Mouse (Mus musculus): Measurements from ENCODE around the gene Il34. TPM values are rescaled to one million over a fixed set of nuclear protein-coding genes. Genes with fewer than 3 reads are reported as not detected.

Gene Il34
- polyA plus RNA-seq, 1 experiment, result not detected

DNA sequence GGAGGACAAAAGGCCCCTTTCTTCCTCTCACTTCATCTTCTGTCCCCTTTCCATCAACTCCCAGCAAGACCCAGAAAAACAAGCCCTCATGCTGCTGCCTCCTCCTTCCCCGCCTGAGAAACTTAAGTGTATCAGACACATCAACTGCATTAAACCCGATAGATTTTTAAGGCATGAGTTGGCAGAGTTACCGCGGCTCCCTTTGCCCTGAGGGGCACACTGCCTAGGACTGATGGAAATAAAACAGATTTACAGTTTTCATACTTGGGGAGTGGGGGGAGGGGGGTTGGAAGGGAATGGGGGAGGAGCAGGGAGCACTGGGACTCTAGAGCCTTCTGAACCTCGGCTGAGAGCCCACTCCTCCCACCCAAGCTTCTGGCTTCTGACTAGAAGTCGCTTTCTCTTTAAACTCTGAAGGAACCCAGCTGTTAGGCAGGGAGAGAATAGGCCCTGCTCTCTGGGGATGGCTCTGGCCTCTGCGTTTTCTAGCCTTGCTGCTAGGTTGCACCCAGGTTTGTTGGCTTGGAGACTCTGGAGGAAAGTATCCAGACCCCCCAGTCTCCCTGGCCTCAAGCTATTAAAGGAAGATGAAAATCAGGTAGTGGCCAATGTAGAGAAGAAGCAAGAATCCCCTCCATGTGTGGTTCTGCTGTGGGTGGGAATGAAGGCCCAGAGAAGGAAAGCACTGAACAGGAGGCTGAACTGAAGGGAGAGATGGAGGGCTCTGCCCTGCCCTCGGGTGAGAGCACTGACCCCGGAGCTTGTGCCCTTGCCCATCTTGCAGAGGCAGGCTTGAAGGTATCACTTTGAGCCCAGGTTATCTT lies 102.9 kb downstream of the Il34 start:
- Histone ChIP-seq H3K4me1 (ENCODE audit: control insufficient read depth, insufficient read depth, low read length) (peaks cover 29% of the 10 kb centered on the region), H3K4me3 (ENCODE audit: insufficient read depth, low read length) (no peak overlapping the region), H3K27ac (ENCODE audit: insufficient read depth, low read depth, low read length) (no peak overlapping the region)
- no peak for TF ChIP-seq POLR2A (IDR thresholded peaks at IDR 0.05; ENCODE audit: borderline replicate concordance, low read depth, low read length)
- TF ChIP-seq CTCF (IDR thresholded peaks at IDR 0.05; ENCODE audit: low read depth, low read length), result no peak

DNA sequence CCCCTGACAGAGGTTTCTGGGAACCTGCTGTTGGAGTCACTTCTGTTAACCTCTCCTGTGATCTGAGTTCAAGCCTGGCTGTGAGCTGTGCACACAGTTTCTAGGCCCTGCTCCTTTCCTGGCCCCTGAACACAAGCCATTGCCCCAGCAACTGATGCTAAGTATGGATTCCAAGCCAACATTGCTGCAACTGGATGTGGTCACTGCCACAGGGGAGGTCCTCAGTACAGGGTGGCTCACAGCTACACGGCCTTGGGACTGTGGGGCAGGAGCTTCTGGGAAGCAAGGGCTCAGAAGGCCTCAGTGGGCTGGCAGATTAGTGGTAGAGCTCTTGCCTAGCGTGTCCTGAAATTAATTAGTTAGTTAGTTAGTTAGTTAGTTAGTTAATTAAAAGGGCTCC lies 105.2 kb downstream of the Il34 start:
- H3K4me1 ChIP-seq (ENCODE audit: control insufficient read depth, insufficient read depth, low read length), result peaks cover 31% of the 10 kb centered on the region

DNA sequence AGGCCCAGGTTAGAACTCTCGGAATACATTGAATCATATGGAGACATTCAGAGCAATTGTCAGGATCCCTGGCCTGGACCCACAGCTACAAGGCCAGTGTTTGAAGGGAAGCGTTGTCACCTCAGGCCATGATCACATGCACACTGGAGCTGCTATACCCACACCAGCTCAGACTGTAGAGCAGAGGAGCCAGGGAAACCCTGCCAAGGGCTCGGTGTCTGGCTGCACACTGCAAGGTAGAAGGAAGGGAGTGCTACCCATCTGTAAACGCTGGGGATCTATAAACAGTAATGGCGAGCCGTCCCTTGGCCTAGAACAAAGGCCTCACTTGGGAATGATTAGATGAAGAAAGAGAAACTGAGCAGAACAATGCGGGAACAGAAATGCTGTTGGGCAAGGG lies 106.2 kb downstream of the Il34 start:
- Histone ChIP-seq H3K4me3 (ENCODE audit: insufficient read depth, low read length) (no peak overlapping the region), H3K4me1 (ENCODE audit: control insufficient read depth, insufficient read depth, low read length) (peaks cover 31% of the 10 kb centered on the region), H3K27ac (ENCODE audit: insufficient read depth, low read depth, low read length) (no peak overlapping the region)
- TF ChIP-seq CTCF (IDR thresholded peaks at IDR 0.05; ENCODE audit: low read depth, low read length) (no peak), POLR2A (IDR thresholded peaks at IDR 0.05; ENCODE audit: borderline replicate concordance, low read depth, low read length) (no peak)

More for the DNA sequence above, 105.2 kb downstream of the Il34 start:
- no peak for TF ChIP-seq CTCF (IDR thresholded peaks at IDR 0.05; ENCODE audit: low read depth, low read length)
- TF ChIP-seq POLR2A (IDR thresholded peaks at IDR 0.05; ENCODE audit: borderline replicate concordance, low read depth, low read length), result no peak
- H3K27ac ChIP-seq (ENCODE audit: insufficient read depth, low read depth, low read length), result no peak overlapping the region
- H3K4me3 ChIP-seq (ENCODE audit: insufficient read depth, low read length), result no peak overlapping the region

DNA sequence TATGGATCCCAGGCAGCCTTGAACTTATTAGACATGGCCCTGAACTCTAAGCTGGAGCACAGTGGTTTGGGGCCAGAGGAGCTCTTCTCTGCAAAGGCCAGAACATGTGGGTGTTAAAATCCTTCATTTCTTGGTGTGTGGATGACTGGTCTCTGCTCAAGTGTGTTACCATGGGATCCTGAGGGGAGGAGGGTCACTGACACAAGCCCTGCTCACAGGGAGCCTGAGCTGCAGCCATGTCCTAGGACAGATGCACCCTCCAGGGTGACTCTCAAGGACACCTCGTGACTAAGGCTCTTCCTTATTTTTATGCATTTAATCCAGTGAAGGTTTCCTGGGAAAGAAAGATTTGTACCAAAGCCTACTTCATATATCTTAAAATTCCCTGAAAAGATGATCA lies 107.6 kb downstream of the Il34 start:
- Histone ChIP-seq H3K27ac (ENCODE audit: insufficient read depth, low read depth, low read length) (no peak overlapping the region), H3K4me3 (ENCODE audit: insufficient read depth, low read length) (no peak overlapping the region), H3K4me1 (ENCODE audit: control insufficient read depth, insufficient read depth, low read length) (peaks cover 25% of the 10 kb centered on the region)
- TF ChIP-seq POLR2A (IDR thresholded peaks at IDR 0.05; ENCODE audit: borderline replicate concordance, low read depth, low read length) (no peak), CTCF (IDR thresholded peaks at IDR 0.05; ENCODE audit: low read depth, low read length) (no peak)

DNA sequence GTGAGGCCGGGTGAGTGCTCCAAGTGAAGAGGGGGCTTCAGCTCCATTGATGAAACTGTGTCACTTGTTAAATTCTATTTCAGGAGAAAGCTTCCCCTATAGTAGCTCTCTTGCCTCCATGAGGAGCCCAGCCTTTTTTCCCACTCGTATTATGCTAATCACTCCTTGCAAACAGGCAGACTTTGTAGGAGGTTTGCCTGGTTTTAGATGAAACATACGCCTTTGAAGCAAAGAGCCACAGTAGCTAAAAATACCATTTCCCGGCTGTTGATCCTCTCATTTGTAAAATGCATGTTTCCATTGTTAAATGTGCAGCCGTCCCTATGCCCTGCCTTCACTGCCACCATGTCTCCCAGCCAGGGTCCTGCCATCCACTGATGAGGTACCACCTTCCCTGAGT lies 108.2 kb downstream of the Il34 start:
- H3K27ac ChIP-seq (ENCODE audit: insufficient read depth, low read depth, low read length), result no peak overlapping the region
- peaks cover 24% of the 10 kb centered on the region for H3K4me1 ChIP-seq (ENCODE audit: control insufficient read depth, insufficient read depth, low read length)
- TF ChIP-seq POLR2A (IDR thresholded peaks at IDR 0.05; ENCODE audit: borderline replicate concordance, low read depth, low read length), result no peak
- TF ChIP-seq CTCF (IDR thresholded peaks at IDR 0.05; ENCODE audit: low read depth, low read length), result no peak
- H3K4me3 ChIP-seq (ENCODE audit: insufficient read depth, low read length), result no peak overlapping the region

DNA sequence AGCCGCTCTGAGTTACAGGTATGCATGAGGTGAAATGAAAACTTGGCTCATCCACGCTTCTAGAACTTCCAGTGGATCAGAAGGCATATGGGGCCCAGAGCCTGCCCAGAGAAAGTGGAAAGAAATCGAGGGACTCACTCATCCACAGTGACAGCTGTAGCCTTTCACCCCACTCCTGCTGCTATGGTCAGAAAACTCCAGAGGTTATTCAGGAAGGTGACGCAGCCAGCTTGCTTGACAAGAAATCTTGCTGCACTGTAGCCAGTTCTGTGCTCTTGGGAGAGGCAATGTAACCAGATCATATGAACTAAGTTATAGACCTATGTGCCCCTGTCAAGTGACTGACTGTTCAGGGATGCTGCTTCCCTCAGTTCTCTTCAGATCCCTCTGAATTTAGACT lies 109.7 kb downstream of the Il34 start:
- Histone ChIP-seq H3K27ac (ENCODE audit: insufficient read depth, low read depth, low read length) (no peak overlapping the region), H3K4me1 (ENCODE audit: control insufficient read depth, insufficient read depth, low read length) (peaks cover 11% of the 10 kb centered on the region), H3K4me3 (ENCODE audit: insufficient read depth, low read length) (no peak overlapping the region)
- TF ChIP-seq CTCF (IDR thresholded peaks at IDR 0.05; ENCODE audit: low read depth, low read length), result no peak
- no peak for TF ChIP-seq POLR2A (IDR thresholded peaks at IDR 0.05; ENCODE audit: borderline replicate concordance, low read depth, low read length)

DNA sequence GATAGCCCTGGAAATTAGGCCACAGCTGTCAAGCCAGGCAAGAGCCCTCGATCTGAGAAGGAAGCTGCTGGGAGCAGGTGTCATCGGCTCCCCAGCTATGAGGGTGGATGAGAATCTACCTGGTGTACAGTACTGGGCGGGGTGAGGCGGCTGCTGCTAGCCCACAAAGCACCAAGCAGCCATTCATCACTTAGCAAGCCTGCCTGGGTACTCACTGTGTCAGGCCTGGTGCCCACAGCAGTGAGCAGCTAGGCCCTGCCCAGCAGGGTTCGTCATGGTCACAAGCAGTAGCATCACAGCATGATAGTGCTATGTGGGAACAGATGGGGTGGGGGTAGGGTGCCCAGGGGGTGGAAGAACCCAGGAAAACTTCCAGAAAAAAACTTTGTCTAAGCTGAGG lies 110.3 kb downstream of the Il34 start:
- no peak overlapping the region for H3K27ac ChIP-seq (ENCODE audit: insufficient read depth, low read depth, low read length)
- TF ChIP-seq POLR2A (IDR thresholded peaks at IDR 0.05; ENCODE audit: borderline replicate concordance, low read depth, low read length) (no peak), CTCF (IDR thresholded peaks at IDR 0.05; ENCODE audit: low read depth, low read length) (no peak)
- H3K4me3 ChIP-seq (ENCODE audit: insufficient read depth, low read length), result no peak overlapping the region
- peaks cover 9% of the 10 kb centered on the region for H3K4me1 ChIP-seq (ENCODE audit: control insufficient read depth, insufficient read depth, low read length)

DNA sequence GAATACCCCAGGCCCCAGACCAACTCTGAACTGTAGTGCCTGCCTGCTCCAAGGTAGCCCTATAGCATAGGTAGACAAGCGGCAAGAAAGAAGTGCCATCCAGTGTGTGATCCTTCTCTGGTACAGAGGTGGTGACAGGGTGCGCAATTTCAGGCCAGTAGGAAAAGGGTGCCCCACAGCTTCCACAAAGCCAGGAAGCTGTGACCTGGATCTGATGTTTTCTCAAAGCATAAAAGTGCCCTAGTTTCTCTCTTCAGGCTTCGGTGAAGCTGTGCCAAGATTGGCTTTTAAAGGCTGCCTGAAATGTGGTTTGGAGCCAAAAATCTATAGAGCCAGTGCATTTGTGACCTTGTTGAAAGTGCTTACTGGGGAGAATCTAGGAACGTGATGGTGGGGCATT lies 110.9 kb downstream of the Il34 start:
- Histone ChIP-seq H3K4me3 (ENCODE audit: insufficient read depth, low read length) (no peak overlapping the region), H3K4me1 (ENCODE audit: control insufficient read depth, insufficient read depth, low read length) (peaks cover 9% of the 10 kb centered on the region), H3K27ac (ENCODE audit: insufficient read depth, low read depth, low read length) (no peak overlapping the region)
- TF ChIP-seq CTCF (IDR thresholded peaks at IDR 0.05; ENCODE audit: low read depth, low read length) (no peak), POLR2A (IDR thresholded peaks at IDR 0.05; ENCODE audit: borderline replicate concordance, low read depth, low read length) (no peak)

DNA sequence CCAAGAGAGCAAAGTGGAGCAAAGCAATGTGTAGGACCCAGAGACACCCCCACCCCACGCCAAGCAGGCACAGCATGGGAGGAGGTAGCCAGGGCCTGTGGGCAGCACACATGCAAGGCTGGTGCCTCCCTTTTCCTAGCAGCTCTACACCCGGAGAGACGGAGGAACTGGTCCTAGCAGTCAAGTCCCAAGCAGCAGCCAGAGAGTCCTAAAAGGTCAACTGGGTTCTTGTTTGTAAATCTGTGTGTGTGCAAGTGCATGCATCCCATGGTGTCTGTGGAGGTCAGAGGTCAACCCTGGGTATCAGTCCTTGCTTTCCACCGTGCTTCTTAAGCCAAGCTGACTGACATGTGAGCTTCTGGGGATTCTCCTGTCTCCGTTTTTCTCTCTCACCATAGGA lies 111.5 kb downstream of the Il34 start:
- Histone ChIP-seq H3K27ac (ENCODE audit: insufficient read depth, low read depth, low read length) (no peak overlapping the region), H3K4me1 (ENCODE audit: control insufficient read depth, insufficient read depth, low read length) (peaks cover 9% of the 10 kb centered on the region), H3K4me3 (ENCODE audit: insufficient read depth, low read length) (no peak overlapping the region)
- TF ChIP-seq CTCF (IDR thresholded peaks at IDR 0.05; ENCODE audit: low read depth, low read length) (no peak), POLR2A (IDR thresholded peaks at IDR 0.05; ENCODE audit: borderline replicate concordance, low read depth, low read length) (no peak)

Other genes with a start within 250 kb of the Il34 start
- 30.7 and 32.9 TPM in 2 replicates for gene Vac14, start 187.3 kb downstream of the Il34 start, polyA plus RNA-seq (2012; ENCODE audit: insufficient read depth, insufficient read length, missing spikeins)
- gene Mtss1l, start 84.4 kb downstream of the Il34 start, polyA plus RNA-seq (2012; ENCODE audit: insufficient read depth, insufficient read length, missing spikeins), result 0.44 and 0.50 TPM in 2 replicates
- gene Cog4, start 40.7 kb upstream of the Il34 start, polyA plus RNA-seq (2012; ENCODE audit: insufficient read depth, insufficient read length, missing spikeins), result 31.1 and 33.5 TPM in 2 replicates
- 31.2 and 32.3 TPM in 2 replicates for gene Sf3b3, start 40.9 kb upstream of the Il34 start, polyA plus RNA-seq (2012; ENCODE audit: insufficient read depth, insufficient read length, missing spikeins)
- gene Fuk, start 96.6 kb upstream of the Il34 start, polyA plus RNA-seq (2012; ENCODE audit: insufficient read depth, insufficient read length, missing spikeins), result 4.8 and 6.2 TPM in 2 replicates
- 12.4 and 13.3 TPM in 2 replicates for gene St3gal2, start 114.0 kb upstream of the Il34 start, polyA plus RNA-seq (2012; ENCODE audit: insufficient read depth, insufficient read length, missing spikeins)
- gene Ddx19a, start 191.9 kb upstream of the Il34 start, polyA plus RNA-seq (2012; ENCODE audit: insufficient read depth, insufficient read length, missing spikeins), result 32.5 and 36.1 TPM in 2 replicates
- 5.5 and 6.4 TPM in 2 replicates for gene Ddx19b, start 225.8 kb upstream of the Il34 start, polyA plus RNA-seq (2012; ENCODE audit: insufficient read depth, insufficient read length, missing spikeins)
- 20.8 and 27.2 TPM in 2 replicates for gene Aars, start 227.2 kb upstream of the Il34 start, polyA plus RNA-seq (2012; ENCODE audit: insufficient read depth, insufficient read length, missing spikeins)